Mouse (Mus musculus): Measurements from ENCODE around the gene Rabggtb. TPM values are rescaled to one million over a fixed set of nuclear protein-coding genes. Genes with fewer than 3 reads are reported as not detected.
"Not testable (repeated sequence)": the region's sequence is repeated elsewhere in the genome, so short reads cannot be mapped to it uniquely, and the experiment has no call there.

Gene Rabggtb
- polyA plus RNA-seq, 1 experiment from 2014 or later = 39.7 TPM

GRCm38 (mm10) chr3:153860392-153860791 is 52.4 kb downstream of the Rabggtb start:
- H3K36me3 ChIP-seq (ENCODE audit: control insufficient read depth, insufficient read depth, low read length); H3K4me1 ChIP-seq (ENCODE audit: control insufficient read depth, insufficient read depth, low read length); H3K4me2 ChIP-seq (ENCODE audit: low read depth); H3K4me3 ChIP-seq (ENCODE audit: low read depth, low read length); DNase-seq (ENCODE audit: low spot score); ATAC-seq (ENCODE audit: insufficient read depth, low FRiP score, low TSS enrichment); H3K27me3 ChIP-seq (ENCODE audit: control insufficient read depth, insufficient read depth, low read length); H3K9me3 ChIP-seq (ENCODE audit: control insufficient read depth, low read length); H3K27ac ChIP-seq (ENCODE audit: low read depth, low read length); H3K9ac ChIP-seq (ENCODE audit: low read length): not testable (repeated sequence)
- 93% methylated on average over 8 of the region's 8 CpGs for WGBS

- no peak for ATAC-seq (ENCODE audit: insufficient read depth, low FRiP score, low TSS enrichment)
- DNase-seq (ENCODE audit: low spot score) = no peak
- WGBS = 87% methylated on average over 10 of the region's 10 CpGs
- no peak overlapping the region for H3K4me3 ChIP-seq (ENCODE audit: low read depth, low read length)
- H3K4me2 ChIP-seq (ENCODE audit: low read depth) = no peak overlapping the region
- H3K27me3 ChIP-seq (ENCODE audit: control insufficient read depth, insufficient read depth, low read length) = no peaks in the 10 kb centered on the region
- H3K27ac ChIP-seq (ENCODE audit: low read depth, low read length) = no peak overlapping the region
- no peaks in the 10 kb centered on the region for H3K4me1 ChIP-seq (ENCODE audit: control insufficient read depth, insufficient read depth, low read length)
- no peak overlapping the region for H3K9ac ChIP-seq (ENCODE audit: low read length)
- H3K9me3 ChIP-seq (ENCODE audit: control insufficient read depth, low read length) = no peaks in the 10 kb centered on the region
- no peaks in the 10 kb centered on the region for H3K36me3 ChIP-seq (ENCODE audit: control insufficient read depth, insufficient read depth, low read length)
Measured at GRCm38 (mm10) chr3:153858350-153859001, 54.3 kb downstream of the Rabggtb start.

Other genes with a start within 250 kb of the Rabggtb start
- 41.4 and 48.0 TPM in 2 replicates for gene St6galnac3, start 187.8 kb downstream of the Rabggtb start, polyA plus RNA-seq (2014; fragmentation: Nextera tagmentation; extraction: Ambion mirVana)
- gene Asb17, start 68.8 kb downstream of the Rabggtb start, polyA plus RNA-seq (2014; fragmentation: Nextera tagmentation; extraction: Ambion mirVana) = 0.44 TPM in 1 of 2 replicates, not detected in the other
- gene Msh4, start 6.9 kb downstream of the Rabggtb start, polyA plus RNA-seq (2014; fragmentation: Nextera tagmentation; extraction: Ambion mirVana) = 0.07 and 0.12 TPM in 2 replicates
- 53.0 and 58.3 TPM in 2 replicates for gene Acadm, start 31.6 kb upstream of the Rabggtb start, polyA plus RNA-seq (2014; fragmentation: Nextera tagmentation; extraction: Ambion mirVana)
- 3.2 and 3.7 TPM in 2 replicates for gene Slc44a5, start 60.4 kb upstream of the Rabggtb start, polyA plus RNA-seq (2014; fragmentation: Nextera tagmentation; extraction: Ambion mirVana)